10 mouse cellular contexts compared by ENCODE assay signal in the genomic region with DNA sequence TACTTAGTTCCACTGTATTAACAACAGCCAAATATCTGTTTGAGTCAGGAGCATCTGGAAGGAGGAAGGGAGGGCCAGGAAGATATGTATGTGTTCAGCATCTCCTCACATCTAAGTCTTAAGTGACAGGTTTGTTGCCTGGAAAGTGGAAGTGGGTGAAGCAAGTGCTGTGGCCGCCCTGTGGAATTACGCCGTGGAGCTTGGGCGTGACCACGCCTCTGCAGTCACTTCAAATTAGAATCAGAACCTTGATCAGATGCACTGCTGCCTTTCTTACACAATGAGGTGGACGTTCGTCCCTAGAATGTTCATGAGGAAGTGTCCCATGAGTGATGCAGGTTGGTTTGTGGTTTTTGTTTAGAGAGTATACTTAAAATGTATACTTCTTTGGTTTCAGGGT.
"Had no signal": no experiment of that assay in that cellular context is flagged by ENCODE, and none has a peak within 500 bp of the region (broad histone marks: within the 10 kb centered on the region; RNA-seq: fewer than 3 reads in every experiment).

No protein-coding gene starts in this region.

- DNase-seq: liver, embryonic 13.5 days; liver, postnatal 0 days; lung, adult 2 months; lung, postnatal 14 days; lung, postnatal 36 days; midbrain, embryonic 14.5 days; right cerebral cortex, adult 18-20 months; thymus, adult 18-20 months; thymus, postnatal 14 days; thymus, postnatal 36 days had no signal
